Mouse (Mus musculus): ENCODE measurements around the gene Fam186b. TPM values are rescaled to one million over a fixed set of nuclear protein-coding genes. Genes with fewer than 3 reads are reported as not detected.

The Fam186b gene
- polyA plus RNA-seq, 1 experiment from 2014 or later = 0.04 TPM

Other genes with a start within 250 kb of the Fam186b start
- 0.86 and 1.1 TPM in 2 replicates for gene Prph, start 240.7 kb downstream of the Fam186b start, polyA plus RNA-seq (2015; fragmentation: Nextera tagmentation; extraction: Ambion mirVana)
- gene Troap, start 221.3 kb downstream of the Fam186b start, polyA plus RNA-seq (2015; fragmentation: Nextera tagmentation; extraction: Ambion mirVana) = 13.3 and 15.2 TPM in 2 replicates
- not detected in 2 replicates for gene C1ql4, start 208.1 kb downstream of the Fam186b start, polyA plus RNA-seq (2015; fragmentation: Nextera tagmentation; extraction: Ambion mirVana)
- gene Dnajc22, start 202.7 kb downstream of the Fam186b start, polyA plus RNA-seq (2015; fragmentation: Nextera tagmentation; extraction: Ambion mirVana) = 18.5 and 19.2 TPM in 2 replicates
- 5.5 and 6.0 TPM in 2 replicates for gene Spats2, start 170.0 kb downstream of the Fam186b start, polyA plus RNA-seq (2015; fragmentation: Nextera tagmentation; extraction: Ambion mirVana)
- gene Kcnh3, start 71.0 kb downstream of the Fam186b start, polyA plus RNA-seq (2015; fragmentation: Nextera tagmentation; extraction: Ambion mirVana) = 0.05 and 0.12 TPM in 2 replicates
- 35.8 and 38.4 TPM in 2 replicates for gene Mcrs1, start 43.9 kb downstream of the Fam186b start, polyA plus RNA-seq (2015; fragmentation: Nextera tagmentation; extraction: Ambion mirVana)
- 6.5 and 8.0 TPM in 2 replicates for gene Prpf40b, start 801 bp downstream of the Fam186b start, polyA plus RNA-seq (2015; fragmentation: Nextera tagmentation; extraction: Ambion mirVana)
- gene Fmnl3, start 74.6 kb upstream of the Fam186b start, polyA plus RNA-seq (2015; fragmentation: Nextera tagmentation; extraction: Ambion mirVana) = 2.9 and 3.0 TPM in 2 replicates
- 309 and 359 TPM in 2 replicates for gene Tmbim6, start 97.0 kb upstream of the Fam186b start, polyA plus RNA-seq (2015; fragmentation: Nextera tagmentation; extraction: Ambion mirVana)
- gene Nckap5l, start 161.9 kb upstream of the Fam186b start, polyA plus RNA-seq (2015; fragmentation: Nextera tagmentation; extraction: Ambion mirVana) = 0.57 and 0.92 TPM in 2 replicates
- gene Bcdin3d, start 178.8 kb upstream of the Fam186b start, polyA plus RNA-seq (2015; fragmentation: Nextera tagmentation; extraction: Ambion mirVana) = 4.7 and 5.0 TPM in 2 replicates
- gene Faim2, start 232.3 kb upstream of the Fam186b start, polyA plus RNA-seq (2015; fragmentation: Nextera tagmentation; extraction: Ambion mirVana) = 0.02 TPM in 1 of 2 replicates, not detected in the other

Data from liver, embryonic 16.5 days (tissue).